Mouse (Mus musculus) heart, postnatal 0 days (tissue): Measurements from ENCODE around the gene Ezr. TPM values are rescaled to one million over a fixed set of nuclear protein-coding genes. Genes with fewer than 3 reads are reported as not detected.

ENCODE experiments used
- ATAC-seq: fragments of 200-750 bp; cut with Nextera tagmentation; 2 replicates; pipeline ENCODE4 v1.8.0; 2017; ENCODE audit warnings: low read depth, moderate number of reproducible peaks, moderate library complexity; ENCODE audit not compliant: insufficient read depth
- DNase-seq: peaks from one replicate; pipeline ENCODE4 v3.0.0-alpha.2; 2016; ENCODE audit warnings: low spot score
- H3K27ac ChIP-seq: fragments of 300-500 bp; sonication (generic); 2 replicates; pipeline ENCODE4 v1.5.1; 2014; ENCODE audit warnings: low read depth, mild to moderate bottlenecking
- H3K27me3 ChIP-seq: fragments of 300-500 bp; sonication (generic); 2 replicates; pipeline ENCODE4 v1.6.1; 2014; ENCODE audit warnings: low read length, mixed read lengths; ENCODE audit not compliant: control insufficient read depth, insufficient read depth
- H3K36me3 ChIP-seq: fragments of 300-500 bp; sonication (generic); replicated peaks from 2 replicates; pipeline ENCODE4 v1.6.1; 2014; ENCODE audit warnings: low read length, mixed read lengths; ENCODE audit not compliant: control insufficient read depth, insufficient read depth
- H3K4me1 ChIP-seq: fragments of 300-500 bp; sonication (generic); 2 replicates; pipeline ENCODE4 v1.6.1; 2014; ENCODE audit warnings: antibody characterized with exemption; ENCODE audit not compliant: control insufficient read depth, insufficient read depth
- H3K4me2 ChIP-seq: fragments of 300-500 bp; sonication (generic); 2 replicates; pipeline ENCODE4 v1.6.1; 2014; ENCODE audit warnings: low read depth, mild to moderate bottlenecking, low read length, moderate library complexity
- H3K4me3 ChIP-seq: fragments of 300-500 bp; sonication (generic); 2 replicates; pipeline ENCODE4 v1.5.1; 2014; ENCODE audit warnings: low read depth, low read length
- H3K9ac ChIP-seq: fragments of 300-500 bp; sonication (generic); replicated peaks from 2 replicates; pipeline ENCODE4 v1.6.1; 2014; ENCODE audit warnings: low read depth, low read length, mixed read lengths
- H3K9me3 ChIP-seq: fragments of 300-500 bp; sonication (generic); replicated peaks from 2 replicates; pipeline ENCODE4 v1.6.1; 2016; ENCODE audit warnings: low read length; ENCODE audit not compliant: control insufficient read depth
- CTCF ChIP-seq: IDR thresholded peaks from 2 replicates; pipeline ENCODE4 v1.5.1; 2016; ENCODE audit warnings: antibody characterized with exemption, control low read depth, low read depth
- EP300 ChIP-seq: IDR thresholded peaks from 2 replicates; pipeline ENCODE4 v1.6.1; 2016; ENCODE audit warnings: antibody characterized with exemption, low read depth
- WGBS: fragments of 180-500 bp; shearing (Covaris S2); extraction: QIAGEN DNeasy Blood & Tissue Kit; methylation state at CpG from one replicate; pipeline ENCODE4 v1.1.7; 2014; 5-methylcytosine and 5-hydroxymethylcytosine counted together
- polyA plus RNA-seq: library from polyadenylated mRNA; unstranded; fragments of >200 nt; fragmentation: Nextera tagmentation; extraction: Ambion mirVana; gene quantifications from 2 replicates; pipeline ENCODE4 v1.2.1, GENCODE M21; 2015
- total RNA-seq: library from RNA; depleted of rRNA; stranded (reverse); fragments of >200 nt; gene quantifications from 2 replicates; pipeline ENCODE4 v1.2.3, GENCODE M21; 2014; ENCODE audit warnings: low replicate concordance

The Ezr gene
- total and polyA plus RNA-seq, 2 experiments from 2014 or later, result 91.3 to 141 TPM

DNA sequence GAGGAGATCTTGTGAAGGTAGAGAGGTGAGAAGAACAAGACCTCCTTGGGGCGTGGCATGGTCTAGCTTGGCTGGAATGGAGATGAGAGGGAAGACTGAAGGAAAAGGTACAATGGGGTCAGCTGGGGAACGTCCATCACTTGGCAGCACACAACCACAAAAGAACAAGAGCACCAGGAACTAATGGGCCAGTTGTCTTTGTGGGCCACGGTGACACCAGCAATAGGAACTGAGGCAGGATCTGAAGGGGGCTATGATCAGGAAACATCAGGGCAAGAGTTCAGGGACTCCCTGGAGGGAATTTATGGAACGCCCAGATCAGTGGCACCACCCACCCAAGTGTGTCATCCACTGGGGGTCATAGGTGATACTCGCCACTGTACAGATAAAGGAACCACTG is 34.2 kb upstream of the Ezr start:
- TF ChIP-seq CTCF (no peak), EP300 (no peak)
- 64% methylated on average over 5 of the region's 5 CpGs for WGBS

DNA sequence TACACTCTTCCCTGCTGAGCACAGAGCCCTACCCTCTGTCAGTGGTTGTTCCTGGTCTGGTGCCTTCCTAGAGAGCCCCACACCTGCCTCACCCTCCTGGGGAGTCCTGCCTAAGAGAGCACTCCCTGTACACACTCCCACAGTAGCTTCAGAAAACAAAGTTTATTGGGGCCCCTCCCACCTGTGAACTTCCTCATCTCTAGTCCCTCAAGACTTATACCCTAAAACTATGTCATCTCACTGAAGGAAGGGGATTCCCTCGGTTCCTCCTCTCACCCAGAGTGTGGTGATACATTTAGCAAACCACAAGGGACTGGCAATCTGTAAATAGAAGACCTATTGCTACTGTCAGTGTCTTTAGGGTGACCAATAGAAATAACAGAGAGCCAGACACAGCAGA is 33.6 kb upstream of the Ezr start:
- DNase-seq (no peak), ATAC-seq (no peak)
- no peak overlapping the region for H3K4me2 ChIP-seq
- H3K4me1 ChIP-seq, result peaks cover 8% of the 10 kb centered on the region; the same call in 1 of the 2 replicates
- no peaks in the 10 kb centered on the region for H3K36me3 ChIP-seq
- 41% methylated on average over 1 of the region's 1 CpGs for WGBS
- TF ChIP-seq EP300 (no peak), CTCF (no peak)
- H3K4me3 ChIP-seq, result no peak overlapping the region
- H3K9me3 ChIP-seq, result no peaks in the 10 kb centered on the region
- no peak overlapping the region for H3K9ac ChIP-seq
- H3K27ac ChIP-seq, result no peak overlapping the region
- H3K27me3 ChIP-seq, result no peaks in the 10 kb centered on the region

More for the DNA sequence above, 34.2 kb upstream of the Ezr start:
- Histone ChIP-seq H3K36me3 (no peaks in the 10 kb centered on the region), H3K27ac (no peak overlapping the region), H3K9ac (no peak overlapping the region), H3K9me3 (no peaks in the 10 kb centered on the region), H3K27me3 (no peaks in the 10 kb centered on the region), H3K4me3 (no peak overlapping the region), H3K4me2 (no peak overlapping the region), H3K4me1 (peaks cover 8% of the 10 kb centered on the region; the same call in 1 of the 2 replicates)
- no peak for DNase-seq
- ATAC-seq, result no peak

DNA sequence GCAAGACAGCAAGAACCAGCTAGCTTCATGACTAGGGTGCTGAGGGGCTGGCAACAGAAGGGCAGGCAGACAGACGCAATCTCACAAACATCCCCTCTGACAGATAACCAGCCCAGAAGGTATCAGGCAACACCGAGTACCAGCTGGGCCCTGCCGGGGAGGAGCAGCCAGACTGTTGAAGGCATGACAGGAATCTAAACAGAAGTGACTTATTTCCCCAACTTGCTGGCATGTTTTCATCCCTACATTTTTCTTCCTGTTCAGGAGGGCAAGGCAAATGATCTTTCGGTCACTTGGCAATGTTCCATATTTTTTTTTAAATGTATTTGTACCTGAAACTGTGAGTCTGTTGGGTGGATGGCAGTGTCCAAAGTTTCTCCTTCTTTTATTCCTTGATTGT is 32.1 kb upstream of the Ezr start:
- Histone ChIP-seq H3K4me1 (peaks cover 8% of the 10 kb centered on the region; the same call in 1 of the 2 replicates), H3K4me2 (no peak overlapping the region), H3K27me3 (no peaks in the 10 kb centered on the region), H3K9me3 (no peaks in the 10 kb centered on the region), H3K36me3 (no peaks in the 10 kb centered on the region), H3K4me3 (no peak overlapping the region), H3K9ac (no peak overlapping the region), H3K27ac (no peak overlapping the region)
- TF ChIP-seq EP300, result no peak
- TF ChIP-seq CTCF, result no peak
- DNase-seq, result no peak
- no peak for ATAC-seq
- 11% methylated on average over 4 of the region's 4 CpGs for WGBS

DNA sequence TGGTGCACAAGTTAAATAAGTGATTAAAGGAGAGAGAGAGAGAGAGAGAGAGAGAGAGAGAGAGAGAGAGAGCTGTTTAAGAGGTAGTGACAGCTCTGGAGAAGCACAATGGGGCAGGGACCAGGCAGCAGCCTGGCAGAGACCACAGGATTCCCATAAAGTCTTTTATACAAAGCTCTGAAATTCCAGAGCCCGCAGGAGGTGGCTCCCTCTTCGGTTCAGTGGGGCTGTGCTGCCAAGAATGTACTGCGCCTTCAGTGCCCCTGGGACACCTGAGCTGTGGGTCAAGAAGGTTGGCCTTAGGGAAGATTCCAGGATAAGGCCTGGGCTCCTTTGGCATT is 30.2 kb upstream of the Ezr start:
- Histone ChIP-seq H3K4me1 (peaks cover 8% of the 10 kb centered on the region; the same call in 1 of the 2 replicates), H3K4me2 (no peak overlapping the region), H3K9me3 (no peaks in the 10 kb centered on the region), H3K27me3 (no peaks in the 10 kb centered on the region), H3K4me3 (no peak overlapping the region), H3K9ac (no peak overlapping the region), H3K36me3 (no peaks in the 10 kb centered on the region), H3K27ac (no peak overlapping the region)
- ATAC-seq (no peak), DNase-seq (no peak)
- no peak for TF ChIP-seq CTCF
- no peak for TF ChIP-seq EP300
- 20% methylated on average over 3 of the region's 3 CpGs for WGBS

DNA sequence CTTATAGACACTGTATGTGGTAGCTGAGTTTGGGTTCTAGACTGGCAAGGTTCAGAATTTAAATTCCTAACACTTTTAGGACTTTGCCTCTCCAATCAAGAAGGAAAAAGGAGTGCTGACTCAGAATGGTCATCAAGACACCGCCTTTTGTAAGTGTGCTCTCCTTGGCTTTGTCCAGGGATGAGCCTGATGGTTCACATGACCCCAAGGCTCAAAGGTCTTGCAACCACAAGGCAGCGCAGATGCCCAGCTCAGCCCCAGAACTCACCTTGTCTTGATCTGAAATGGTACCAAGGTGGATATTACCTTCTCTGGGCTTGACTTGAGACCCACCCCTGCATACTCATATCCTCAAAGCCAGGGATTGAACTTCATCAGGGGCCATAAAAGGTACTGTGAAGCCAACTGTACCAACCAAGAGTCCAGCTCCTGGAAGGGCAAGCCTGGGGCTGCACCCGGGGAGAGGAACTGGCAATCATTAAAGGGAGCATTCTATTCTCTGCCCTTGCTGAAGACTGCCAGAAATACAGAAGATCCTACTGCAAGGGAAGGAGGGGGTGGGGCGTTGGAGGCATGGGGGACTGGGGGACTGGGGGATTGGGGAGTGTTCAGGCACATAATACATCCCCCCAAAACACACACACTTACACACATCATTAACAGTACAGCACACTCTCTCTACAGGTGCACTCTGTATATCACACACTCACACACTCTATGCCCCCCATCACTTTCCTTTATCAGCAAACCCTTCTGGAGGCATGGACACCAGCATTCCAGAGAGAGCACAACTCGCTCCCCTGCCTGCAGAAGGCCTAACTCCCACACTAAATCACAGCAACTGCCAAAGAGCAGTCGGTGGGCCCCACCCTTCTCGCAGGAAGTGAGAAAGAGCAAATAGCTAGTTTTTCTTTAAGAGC is 29.6 kb upstream of the Ezr start:
- Histone ChIP-seq H3K4me2 (no peak overlapping the region), H3K9ac (no peak overlapping the region), H3K36me3 (no peaks in the 10 kb centered on the region), H3K4me1 (peaks cover 8% of the 10 kb centered on the region; the same call in 1 of the 2 replicates), H3K27me3 (no peaks in the 10 kb centered on the region), H3K9me3 (no peaks in the 10 kb centered on the region), H3K27ac (no peak overlapping the region), H3K4me3 (no peak overlapping the region)
- ATAC-seq (no peak), DNase-seq (peak; percentile 25)
- 49% methylated on average over 7 of the region's 7 CpGs for WGBS
- TF ChIP-seq EP300 (no peak), CTCF (no peak)

DNA sequence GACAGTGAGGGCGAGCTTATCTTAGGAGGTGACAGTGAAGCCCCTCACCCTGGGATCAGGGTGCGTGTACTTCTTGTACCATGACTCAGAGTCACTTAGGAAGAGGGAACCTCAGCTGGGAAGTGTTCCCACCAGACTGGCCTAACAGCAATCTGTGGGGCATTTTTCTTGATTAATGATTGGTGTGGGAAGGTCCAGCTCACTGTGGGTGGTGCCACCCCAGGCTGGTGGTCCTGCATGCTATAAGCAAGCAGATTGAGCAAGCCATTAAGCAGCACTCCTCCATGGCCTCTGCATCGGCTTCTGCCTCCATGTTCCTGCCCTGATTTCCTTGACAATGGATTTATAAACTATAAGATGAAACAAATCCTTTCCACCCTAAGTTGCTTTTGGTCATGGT is 26.7 kb upstream of the Ezr start:
- DNase-seq (no peak), ATAC-seq (no peak)
- no peak overlapping the region for H3K4me3 ChIP-seq
- WGBS, result 71% methylated on average over 3 of the region's 3 CpGs
- no peaks in the 10 kb centered on the region for H3K9me3 ChIP-seq
- no peak overlapping the region for H3K9ac ChIP-seq
- no peaks in the 10 kb centered on the region for H3K27me3 ChIP-seq
- no peak for TF ChIP-seq EP300
- no peak for TF ChIP-seq CTCF
- H3K4me2 ChIP-seq, result no peak overlapping the region
- no peak overlapping the region for H3K27ac ChIP-seq
- H3K36me3 ChIP-seq, result no peaks in the 10 kb centered on the region
- 0 out of 2 replicates have a peak, but pooled peaks cover 8% of the 10 kb centered on the region for H3K4me1 ChIP-seq
